ENCODE assay signal across 13 mouse cellular contexts in genomic region chr1:191996621-191997185, GRCm38 (mm10). TPM values are rescaled to one million over a fixed set of nuclear protein-coding genes. Genes with fewer than 3 reads are reported as not detected.
"Had no signal": no experiment of that assay in that cellular context is flagged by ENCODE, and none has a peak within 500 bp of the region (broad histone marks: within the 10 kb centered on the region; RNA-seq: fewer than 3 reads in every experiment).

No protein-coding gene starts in this region.

- H3K27me3 ChIP-seq: limb, embryonic 13.5 days; liver, embryonic 12.5 days; midbrain, embryonic 13.5 days; neural tube, embryonic 12.5 days had no signal

- H3K27ac ChIP-seq: hindbrain, postnatal 0 days; limb, embryonic 13.5 days; liver, embryonic 12.5 days; midbrain, embryonic 13.5 days; neural tube, embryonic 12.5 days; stomach, postnatal 0 days had no signal

- H3K4me1 ChIP-seq: midbrain, embryonic 13.5 days; neural tube, embryonic 12.5 days had no signal

- H3K4me3 ChIP-seq: limb, embryonic 13.5 days; liver, embryonic 12.5 days; midbrain, embryonic 13.5 days; myocyte; neural tube, embryonic 12.5 days had no signal

- ATAC-seq: hindbrain, postnatal 0 days; liver, embryonic 12.5 days; midbrain, embryonic 13.5 days had no signal

- H3K9ac ChIP-seq: limb, embryonic 13.5 days; liver, embryonic 12.5 days; lung, embryonic 14.5 days; midbrain, embryonic 13.5 days; neural tube, embryonic 12.5 days had no signal

- DNase-seq: left cerebral cortex, postnatal 4 days; lung, embryonic 14.5 days; lung, postnatal 10 days; lung, postnatal 4 days; thymus, postnatal 4 days had no signal

- H3K36me3 ChIP-seq: midbrain, embryonic 13.5 days; neural tube, embryonic 12.5 days had no signal

RNA-seq across cellular contexts. Expression of gene Rd3, which starts 19.5 kb away (rescaled TPM):
- total RNA-seq: megakaryocyte-erythroid progenitor cell, adult 5-6 weeks had no signal
- polyA plus RNA-seq: myocyte had no signal
